Mouse (Mus musculus) kidney, adult 2 months (tissue): ENCODE measurements around the gene Igsf21.

Source experiments
- CTCF ChIP-seq: fragments of 200-500 bp; conservative IDR thresholded peaks from 2 replicates; pipeline ENCODE4 v1.5.1; 2011; ENCODE audit warnings: low read depth, mild to moderate bottlenecking, control low read depth, low read length, moderate library complexity, mixed read lengths; ENCODE audit not compliant: insufficient read depth, insufficient read length
- POLR2A ChIP-seq: fragments of 200-500 bp; IDR thresholded peaks from one replicate; pipeline ENCODE4 v1.6.1; 2011; ENCODE audit warnings: low read depth, low read length, control low read depth

GRCm38 (mm10) chr4:140245286-140246179 is 1.1 kb downstream of the Igsf21 start:
- TF ChIP-seq CTCF (no peak), POLR2A (no peak)
